Mouse (Mus musculus) G1E (cell line): ENCODE measurements around the gene Pwwp2a.

ENCODE experiments used
- CTCF ChIP-seq: IDR thresholded peaks from 2 replicates; pipeline ENCODE4 v1.5.1; 2012; ENCODE audit warnings: low read depth, low read length, inconsistent platforms, mixed read lengths
- POLR2AphosphoS5 ChIP-seq: IDR thresholded peaks from 2 replicates; pipeline ENCODE4 v1.6.1; 2012; ENCODE audit warnings: low read depth, low read length, inconsistent platforms; ENCODE audit not compliant: insufficient replicate concordance
- TAL1 ChIP-seq: conservative IDR thresholded peaks from 2 replicates; pipeline ENCODE4 v1.6.1; 2012; ENCODE audit warnings: low read depth, low read length, inconsistent platforms, mixed read lengths

DNA sequence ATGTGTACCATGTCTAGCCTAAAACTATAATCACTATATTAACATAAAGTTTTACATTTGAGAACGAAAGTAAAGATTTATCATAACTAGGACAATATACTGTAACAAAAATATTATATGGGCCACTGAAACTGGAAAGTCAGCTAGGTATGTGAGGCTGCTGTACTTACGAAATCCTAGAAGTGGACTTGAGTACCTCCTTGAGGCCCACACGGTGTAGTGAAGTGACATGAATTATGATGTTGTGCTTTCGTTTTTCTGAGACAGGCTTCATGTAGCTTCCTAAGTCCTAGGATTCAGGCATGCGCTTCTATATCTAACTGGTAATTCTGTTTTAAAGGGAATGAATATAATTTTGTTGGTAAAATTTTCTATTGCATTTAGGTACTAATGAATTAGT, 16.8 kb downstream of the Pwwp2a start:
- TF ChIP-seq CTCF (no peak), POLR2AphosphoS5 (no peak), TAL1 (no peak)
